Mouse (Mus musculus) testis, adult 2 months (tissue): ENCODE data around the gene Flrt3.

ENCODE experiments used
- CTCF ChIP-seq: fragments of 200-500 bp; IDR thresholded peaks from 2 replicates; pipeline ENCODE4 v1.5.1; 2012; ENCODE audit warnings: low read depth, mild to moderate bottlenecking, inconsistent platforms, low read length, moderate library complexity; ENCODE audit not compliant: control insufficient read depth, insufficient read depth, insufficient replicate concordance
- POLR2A ChIP-seq: fragments of 200-500 bp; IDR thresholded peaks from 2 replicates; pipeline ENCODE4 v1.6.1; 2012; ENCODE audit warnings: low read depth, mild to moderate bottlenecking, inconsistent platforms, low read length, moderate library complexity; ENCODE audit not compliant: control insufficient read depth

DNA sequence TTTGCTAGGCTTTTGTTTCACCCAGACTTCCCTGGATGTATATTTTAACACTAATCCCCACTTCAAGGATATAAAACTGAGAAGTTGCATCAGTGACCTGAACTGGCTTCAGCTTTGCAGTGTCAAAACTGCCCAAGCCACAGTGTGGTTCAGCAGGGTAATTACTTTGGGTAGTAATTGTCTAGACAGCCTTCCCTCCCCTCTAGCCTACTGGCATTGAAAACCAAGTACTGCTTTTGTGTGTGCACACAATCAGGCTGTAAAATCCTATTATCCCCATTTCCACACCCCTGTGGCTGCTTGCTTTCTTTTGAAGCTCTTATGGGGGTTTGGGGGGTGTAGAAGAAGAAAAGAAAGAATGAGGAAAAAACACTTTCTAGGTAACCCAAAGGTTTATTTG is 17.8 kb downstream of the Flrt3 start:
- no peak for TF ChIP-seq POLR2A
- TF ChIP-seq CTCF: no peak
